Mouse (Mus musculus) gastrocnemius, postnatal 14 days (tissue): ENCODE results near the gene Glipr2. TPM values are rescaled to one million over a fixed set of nuclear protein-coding genes. Genes with fewer than 3 reads are reported as not detected.

Experiments used
- total RNA-seq, 2 experiments: library from RNA; stranded (reverse); gene quantifications; 2 replicates each; pipeline ENCODE4 v1.2.3; 2021

The Glipr2 gene
- total RNA-seq, 2 experiments from 2014 or later: 6.8 to 10.2 TPM

Other genes starting within 250 kb of the Glipr2 start
- gene Olfr71, start 247.1 kb upstream of the Glipr2 start, total RNA-seq: not detected
- 1 to 10 TPM; 1.9 to 2.7 TPM for gene Hrct1, start 230.2 kb upstream of the Glipr2 start, total RNA-seq
- 1 to 10 TPM; 1.1 to 2.2 TPM for gene Spaar, start 227.4 kb upstream of the Glipr2 start, total RNA-seq
- not detected for gene Olfr159, start 186.4 kb upstream of the Glipr2 start, total RNA-seq
- not detected for gene Olfr156, start 133.5 kb upstream of the Glipr2 start, total RNA-seq
- gene Olfr157, start 117.2 kb upstream of the Glipr2 start, total RNA-seq: not detected
- not detected for gene Olfr155, start 105.8 kb upstream of the Glipr2 start, total RNA-seq
- 10 to 100 TPM in 1 of 2 experiments, 1 to 10 TPM in 1; 8.6 to 11.1 TPM for gene Reck, start 81.9 kb upstream of the Glipr2 start, total RNA-seq
- gene Ccin, start 26.1 kb downstream of the Glipr2 start, total RNA-seq: under 1 TPM in 1 of 2 experiments, not detected in 1; 0.14 TPM
- 10 to 100 TPM; 65.7 to 75.0 TPM for gene Clta, start 47.1 kb downstream of the Glipr2 start, total RNA-seq
- gene Gne, start 126.8 kb downstream of the Glipr2 start, total RNA-seq: 10 to 100 TPM; 12.4 to 13.0 TPM